Mouse (Mus musculus) liver, adult 10 weeks (tissue): ENCODE results near the gene Gm17374. TPM values are rescaled to one million over a fixed set of nuclear protein-coding genes. Genes with fewer than 3 reads are reported as not detected.

Experiments
- polyA plus RNA-seq: library from polyadenylated mRNA; stranded (reverse); fragments of 350-450 nt; fragmentation: Illumina TruSeq; extraction: RNeasy Lipid Tissue Mini Kit (QIAGEN cat#74804); gene quantifications from one replicate; pipeline ENCODE4 v1.2.3, GENCODE M21; 2014; ENCODE audit warnings: low read depth, low replicate concordance

Gene Gm17374
- polyA plus RNA-seq: not detected

DNA sequence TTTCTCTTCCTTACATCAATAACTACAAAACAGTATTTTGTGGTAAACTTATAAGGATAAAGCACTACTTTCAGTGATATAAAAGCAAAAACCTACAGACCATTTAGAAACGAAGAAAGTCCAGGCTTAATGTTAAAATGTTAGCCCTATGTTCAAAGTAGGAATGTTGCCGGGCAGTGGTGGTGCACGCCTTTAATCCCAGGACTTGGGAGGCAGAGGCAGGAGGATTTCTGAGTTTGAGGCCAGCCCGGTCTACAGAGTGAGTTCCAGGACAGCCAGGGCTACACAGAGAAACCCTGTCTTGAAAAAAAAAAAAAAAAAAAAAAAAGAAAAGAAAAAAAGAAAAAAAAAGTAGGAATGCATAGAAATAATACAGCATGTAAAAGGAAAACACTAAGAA, at the start of gene Gm17374:
TSS of gene Gm17374 (plus strand) at position 301 of the 400 bp plus-strand sequence.

DNA sequence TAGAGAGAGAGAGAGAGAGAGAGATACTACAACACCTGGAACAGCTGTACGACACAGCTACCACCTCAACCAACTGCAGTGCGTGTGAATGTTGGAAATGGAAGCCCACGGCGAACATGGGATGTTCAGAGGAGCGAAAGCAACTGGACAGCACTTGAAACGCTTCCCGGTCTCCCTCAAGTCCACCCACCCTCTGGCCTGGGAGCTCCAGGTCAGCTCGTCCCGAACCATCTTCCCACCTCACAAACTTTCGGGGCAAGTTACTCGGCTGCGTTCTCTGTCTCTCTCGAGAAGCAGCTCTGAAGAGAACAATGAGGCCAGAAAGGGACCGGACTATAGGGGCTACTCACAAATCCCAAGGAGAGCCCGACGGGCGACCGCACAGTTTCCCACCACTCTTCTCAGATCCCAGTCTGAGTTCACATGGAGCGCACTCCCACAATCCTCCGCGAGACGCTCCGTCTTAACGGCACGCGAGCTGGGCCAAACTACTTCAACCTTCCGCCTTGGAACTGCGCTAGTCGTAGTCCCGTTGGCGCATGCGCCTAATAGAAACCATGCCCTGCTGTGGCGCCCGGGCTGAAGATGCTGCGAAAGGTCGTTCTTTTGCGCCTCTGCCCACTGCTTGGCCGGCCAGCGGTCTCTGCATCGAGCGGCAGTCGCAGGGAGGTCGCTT, 18.4 kb downstream of the Gm17374 start, which contains the start of the genes Esf1 and Ndufaf5:
TSS of gene Esf1 (minus strand) at position 438 of the 676 bp plus-strand sequence.
TSS of gene Ndufaf5 (plus strand) at position 523 of the 676 bp plus-strand sequence.

Other genes with a start within 250 kb of the Gm17374 start
- 11.8 TPM for gene Tasp1, start 85.2 kb upstream of the Gm17374 start, polyA plus RNA-seq
- gene Esf1, start 18.5 kb downstream of the Gm17374 start, polyA plus RNA-seq: 21.9 TPM
- 12.9 TPM for gene Ndufaf5, start 18.6 kb downstream of the Gm17374 start, polyA plus RNA-seq
- not detected for gene Sel1l2, start 237.7 kb downstream of the Gm17374 start, polyA plus RNA-seq
- gene Macrod2, start 243.3 kb downstream of the Gm17374 start, polyA plus RNA-seq: 16.5 TPM